Mouse (Mus musculus) embryo, embryonic 11 days (tissue): ENCODE data around the gene Mau2.
"Not testable (repeated sequence)": the region's sequence is repeated elsewhere in the genome, so short reads cannot be mapped to it uniquely, and the experiment has no call there.

ENCODE experiments used
- DNase-seq: peaks from one replicate; pipeline ENCODE4 v3.0.0-alpha.2; 2015

Mau2 gene

DNA sequence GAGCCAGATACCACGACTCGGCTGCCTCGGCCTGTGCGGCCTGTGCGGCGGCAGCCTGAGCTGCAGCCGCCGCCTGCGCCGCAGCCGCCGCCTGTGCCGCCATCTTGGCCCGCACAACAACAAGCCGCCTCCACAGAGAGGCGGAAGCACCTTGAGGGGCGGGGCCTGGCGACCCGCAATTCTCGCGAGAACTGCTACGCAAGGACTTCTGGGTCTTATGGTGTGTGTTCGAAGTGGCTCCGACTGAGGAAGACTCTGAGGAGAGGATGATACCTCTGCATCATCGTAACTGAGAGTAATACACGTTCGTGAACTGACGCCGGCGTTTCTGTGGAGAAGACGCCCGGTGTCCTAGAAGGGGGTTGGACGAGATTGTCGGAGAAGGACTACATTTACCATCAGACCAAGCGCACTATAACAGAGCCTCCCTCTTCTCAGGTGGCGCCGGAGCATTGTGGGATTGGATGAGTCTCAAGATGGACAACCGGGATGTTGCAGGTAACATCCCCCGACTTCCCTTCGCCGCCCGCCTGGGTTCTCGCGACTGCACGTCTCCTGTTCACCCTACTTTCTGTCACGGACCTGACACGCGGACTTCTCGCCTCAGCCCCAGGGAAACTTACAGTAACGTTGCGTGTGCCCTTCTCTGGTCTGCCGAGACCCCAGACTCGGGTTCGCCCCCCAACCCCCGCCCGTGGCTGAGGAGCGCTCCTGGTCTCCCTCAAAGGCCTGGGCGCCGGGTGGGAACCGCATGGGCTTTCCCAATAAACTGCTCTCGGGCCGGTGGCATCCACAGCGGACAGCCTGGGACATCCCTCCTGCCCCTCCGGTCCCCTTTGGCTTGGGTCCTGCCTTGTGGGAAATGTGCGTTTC, at the start of gene Mau2, which contains the start of gene Sugp1:
Mau2 (minus strand) TSS at position 152 of the 873 bp plus-strand sequence.
Sugp1 (plus strand) TSS at position 231 of the 873 bp plus-strand sequence.
- DNase-seq = peak; percentile 97

DNA sequence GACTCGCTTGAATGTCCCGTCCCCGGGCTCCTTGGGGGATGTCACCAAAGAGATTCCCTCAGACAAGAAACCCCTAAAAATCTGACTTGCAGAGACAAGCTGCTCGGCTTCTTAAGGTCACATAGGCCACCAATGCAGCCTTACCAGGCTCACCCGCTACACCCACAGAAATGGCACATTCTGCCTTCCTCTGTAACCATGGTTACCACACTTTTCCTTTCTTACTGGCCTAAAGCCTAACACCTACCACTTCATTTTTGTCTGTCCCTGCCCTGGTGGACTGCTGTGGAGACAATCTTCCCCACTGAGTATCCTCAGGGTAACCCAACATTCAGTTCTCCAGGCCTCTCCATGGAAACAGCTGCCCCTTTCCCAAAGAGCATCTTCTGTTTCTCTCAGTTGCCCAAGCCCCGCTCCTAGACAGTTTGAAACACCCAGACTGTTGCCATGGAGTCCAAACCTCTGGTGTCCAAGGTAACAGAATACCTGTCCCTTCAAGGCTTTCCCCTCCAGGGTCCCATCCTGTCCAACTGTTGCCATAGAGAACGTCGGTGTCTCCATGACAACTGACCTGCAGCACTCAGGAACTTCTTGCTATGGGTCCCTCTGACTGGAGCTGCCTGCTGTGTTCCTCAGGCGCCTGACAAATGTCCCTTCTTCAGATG, 46.9 kb upstream of the Mau2 start:
- DNase-seq = peak; percentile 24

DNA sequence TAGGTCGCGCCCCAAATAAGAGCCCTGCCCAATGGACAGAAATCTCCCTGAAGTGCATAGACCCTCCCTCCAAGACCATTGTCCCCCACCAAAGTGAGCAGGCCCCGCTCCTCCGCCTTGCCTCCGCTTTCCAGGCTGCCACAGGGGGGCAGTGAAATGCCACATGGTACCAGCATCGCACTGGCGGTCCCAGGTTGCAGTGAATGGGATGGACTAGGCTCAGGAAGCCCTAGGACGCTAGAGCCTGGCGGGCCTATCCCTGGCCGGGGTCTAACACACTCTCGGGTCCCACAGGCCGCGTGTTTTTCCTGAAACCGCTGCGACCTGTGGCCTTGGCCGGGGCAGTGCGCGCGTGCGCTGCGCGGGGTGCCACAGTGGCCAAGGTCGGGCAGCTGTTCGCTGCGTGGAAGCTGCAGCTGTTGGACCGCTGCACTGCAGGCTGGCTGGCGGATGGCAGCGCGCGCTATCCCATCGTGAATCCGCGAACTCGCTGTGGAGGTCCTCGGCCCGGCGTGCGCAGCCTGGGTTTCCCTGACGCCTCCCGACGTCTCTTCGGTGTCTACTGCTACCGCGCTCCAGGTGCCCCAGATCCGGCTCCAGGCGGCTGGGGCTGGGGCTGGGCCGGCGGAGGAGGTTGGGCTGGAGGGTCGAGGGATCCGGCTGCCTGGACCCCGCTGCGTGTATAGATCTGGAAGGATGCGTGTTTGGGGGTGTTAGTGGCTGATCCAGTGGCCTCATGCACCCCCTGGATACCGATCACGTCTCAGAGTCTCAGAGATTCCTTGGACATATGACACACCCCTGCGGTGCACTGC, 45.5 kb upstream of the Mau2 start:
- DNase-seq = peak; percentile 80

DNA sequence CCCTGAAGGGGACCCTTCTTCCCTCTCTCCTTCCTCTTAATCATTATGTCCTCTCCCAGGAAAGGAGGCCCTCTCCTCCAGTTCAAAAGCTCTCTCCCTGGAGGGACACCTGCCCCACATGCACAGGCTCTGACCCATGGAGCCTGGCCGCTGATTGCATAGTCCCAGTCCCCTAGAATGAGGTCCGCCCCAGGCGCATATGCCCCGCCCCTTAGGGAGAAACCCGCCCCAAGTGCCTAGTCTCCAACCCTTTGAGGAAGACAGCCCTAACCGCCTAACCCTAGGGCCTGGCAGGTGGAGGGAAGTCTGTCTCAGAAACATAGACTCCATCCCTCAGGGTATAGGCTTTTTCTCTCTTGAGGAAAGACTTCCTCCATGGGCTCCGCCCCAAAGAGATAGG, 44.7 kb upstream of the Mau2 start:
- DNase-seq = no peak

DNA sequence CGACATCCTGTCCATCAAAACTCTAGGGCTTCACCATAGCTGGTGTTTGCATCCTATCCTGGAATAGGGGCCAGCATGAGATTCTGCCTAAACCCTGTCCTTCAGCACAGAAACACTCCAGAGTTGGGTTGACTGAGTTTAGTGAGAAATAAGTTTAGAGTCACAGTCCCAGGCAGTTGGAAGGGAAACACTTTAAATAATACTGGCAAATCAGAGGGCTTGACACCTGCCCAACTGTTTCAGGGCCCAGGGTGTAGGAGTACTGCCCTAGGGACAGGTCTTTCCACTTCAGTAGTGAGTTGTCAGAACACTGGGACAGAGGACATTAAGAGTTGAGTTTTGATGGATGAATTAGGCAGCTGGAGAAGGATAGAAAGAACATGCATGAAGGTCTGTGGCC, 43.6 kb upstream of the Mau2 start:
- no peak for DNase-seq

DNA sequence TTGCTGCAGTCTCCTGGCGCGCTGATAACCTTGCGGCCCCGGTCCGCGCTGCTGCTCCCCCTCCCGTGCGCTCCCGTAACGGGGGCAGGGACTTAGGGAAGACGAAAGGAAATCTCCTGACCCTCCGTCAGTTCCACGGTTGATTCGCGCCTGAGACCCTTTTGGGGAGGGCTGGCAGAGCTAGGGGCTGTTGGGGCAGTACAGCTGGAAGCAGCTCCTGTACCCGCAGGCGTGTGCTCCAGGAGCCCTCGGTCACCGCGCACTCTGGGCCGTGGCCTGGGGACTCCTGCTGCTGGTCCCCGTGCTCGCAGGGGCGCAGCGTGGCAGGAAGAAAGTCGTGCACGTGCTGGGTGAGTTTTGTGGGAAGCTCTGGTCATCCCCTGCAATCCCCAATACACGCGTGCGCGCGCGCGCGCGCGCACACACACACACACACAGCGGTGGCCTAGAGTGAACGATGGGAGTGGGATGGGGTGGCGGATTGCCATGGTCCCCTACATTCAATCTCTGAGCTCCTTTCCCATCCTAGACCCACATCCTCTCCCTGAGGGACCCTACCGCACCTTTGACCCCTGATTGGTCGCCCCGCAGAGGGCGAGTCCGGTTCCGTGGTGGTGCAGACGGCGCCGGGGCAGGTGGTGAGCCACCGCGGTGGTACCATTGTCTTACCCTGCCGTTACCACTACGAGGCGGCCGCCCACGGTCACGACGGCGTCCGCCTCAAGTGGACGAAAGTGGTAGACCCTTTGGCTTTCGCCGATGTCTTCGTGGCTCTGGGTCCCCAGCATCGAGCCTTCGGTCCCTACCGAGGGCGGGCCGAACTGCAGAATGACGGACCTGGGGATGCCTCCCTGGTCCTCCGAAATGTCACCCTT, 41.9 kb upstream of the Mau2 start:
- peak; percentile 48 for DNase-seq

DNA sequence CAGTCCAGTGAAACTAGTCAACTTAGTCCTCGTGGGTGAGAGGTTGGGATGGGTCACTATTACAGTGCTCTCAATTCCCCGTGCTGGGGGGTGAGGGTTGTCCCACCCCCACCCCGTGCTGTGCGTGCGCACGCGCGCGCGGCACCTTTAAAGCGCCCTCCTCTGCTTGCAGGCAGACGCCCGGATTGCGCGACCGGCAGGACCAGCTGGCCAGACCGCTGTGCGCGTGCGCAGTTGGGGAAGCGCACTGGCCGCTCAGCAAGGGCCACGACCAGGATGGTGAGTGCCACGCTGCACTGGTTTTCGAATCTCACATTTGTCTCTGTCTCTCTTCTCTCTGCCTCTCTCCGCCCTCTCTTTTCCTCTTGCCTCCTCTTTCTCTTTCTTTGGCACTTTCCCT, 40.8 kb upstream of the Mau2 start, which contains the start of gene Hapln4:
Hapln4 (plus strand) TSS at position 173 of the 400 bp plus-strand sequence.
- DNase-seq = peak; percentile 85

DNA sequence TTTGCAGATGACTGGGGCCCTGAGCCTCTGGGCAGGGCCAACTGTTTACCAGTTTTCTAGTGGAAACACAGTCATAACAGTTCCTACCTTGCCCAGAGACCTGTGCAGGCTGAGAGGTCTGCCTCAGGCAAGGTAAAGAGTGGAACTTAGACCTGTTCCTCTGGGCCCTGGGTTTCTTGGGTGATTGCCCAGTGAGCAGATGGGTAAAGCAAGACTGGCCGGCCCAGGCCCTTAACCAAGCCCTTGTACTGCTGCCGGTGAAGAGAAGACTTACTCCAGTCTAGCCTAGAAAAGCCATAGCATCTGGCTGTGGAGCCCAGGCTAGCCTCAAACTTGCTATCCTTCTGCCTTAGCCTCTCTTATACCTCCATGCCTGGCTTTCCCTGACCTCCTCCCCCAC, 39.4 kb upstream of the Mau2 start:
- DNase-seq = no peak

DNA sequence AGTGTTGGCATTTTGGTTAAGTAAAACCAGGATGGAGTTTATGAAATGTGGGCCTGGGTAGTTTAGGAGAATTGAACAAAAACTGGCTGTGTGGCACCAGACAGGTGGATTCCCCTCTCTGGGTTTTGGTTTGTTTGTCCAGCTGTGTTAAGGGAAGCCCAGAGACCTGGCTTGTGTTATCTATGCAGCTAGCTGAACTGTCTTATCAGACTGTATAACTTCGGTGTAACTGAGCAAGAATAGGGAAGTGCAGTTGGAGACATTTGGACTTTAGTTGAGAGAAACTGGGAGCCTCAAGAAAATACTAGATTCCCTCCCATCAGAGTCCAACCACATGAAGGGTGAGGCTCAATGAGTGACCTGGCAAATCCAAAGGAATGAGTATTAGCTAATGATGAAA, 31.1 kb upstream of the Mau2 start:
- DNase-seq = no peak

DNA sequence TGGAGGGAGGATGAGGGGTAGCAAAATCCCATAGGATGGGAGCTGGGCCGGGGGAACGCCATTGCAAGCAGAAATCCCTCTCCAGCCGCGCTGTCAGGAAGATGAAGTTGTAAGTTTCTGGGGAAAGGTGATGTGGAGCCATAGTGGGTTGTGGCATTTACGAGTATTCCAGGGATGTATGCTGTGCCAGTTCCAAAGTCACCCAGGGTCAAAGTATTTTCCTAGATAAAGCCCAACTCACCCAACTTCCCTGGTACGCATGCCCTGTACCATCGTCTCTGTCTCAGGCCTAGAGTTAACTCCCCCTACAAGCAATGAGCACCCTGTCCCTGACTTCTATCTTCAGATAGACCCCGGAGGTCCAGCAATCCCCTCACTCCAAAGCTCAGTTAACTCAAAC, 30.6 kb upstream of the Mau2 start:
- no peak for DNase-seq

DNA sequence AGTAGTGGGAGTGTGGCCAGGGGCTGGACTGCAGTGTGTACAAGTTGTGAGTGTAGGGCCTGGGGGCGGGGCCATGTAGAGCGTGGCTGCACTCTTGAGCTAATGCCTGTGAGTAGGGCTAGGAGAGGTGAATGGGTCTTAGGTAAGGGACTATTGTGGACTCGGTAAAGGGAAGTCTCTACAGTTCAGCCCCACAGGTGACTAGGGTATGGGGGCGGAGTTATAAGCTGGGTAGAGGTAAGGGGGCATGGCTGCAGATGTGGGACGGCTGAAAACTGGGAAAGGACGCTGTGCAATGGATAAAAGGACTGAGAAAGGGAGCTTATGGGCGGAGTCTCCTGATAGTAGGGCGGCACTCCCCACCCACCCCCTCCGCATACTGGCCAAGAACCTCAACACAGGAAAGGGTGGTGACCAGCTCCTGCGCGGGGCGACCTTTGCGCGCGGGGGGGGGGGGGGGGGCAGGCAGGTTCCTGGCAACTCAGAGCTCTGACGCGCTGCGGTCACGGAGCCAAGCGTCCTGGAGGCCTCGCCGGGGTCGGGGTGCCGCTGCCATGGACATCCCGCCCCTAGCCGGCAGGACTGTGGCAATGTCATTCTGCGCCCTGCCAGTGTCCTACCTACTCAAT, 30.0 kb upstream of the Mau2 start, which contains the start of gene Tm6sf2:
Tm6sf2 (plus strand) TSS at position 484 of the 629 bp plus-strand sequence.
- peak; percentile 14 for DNase-seq

DNA sequence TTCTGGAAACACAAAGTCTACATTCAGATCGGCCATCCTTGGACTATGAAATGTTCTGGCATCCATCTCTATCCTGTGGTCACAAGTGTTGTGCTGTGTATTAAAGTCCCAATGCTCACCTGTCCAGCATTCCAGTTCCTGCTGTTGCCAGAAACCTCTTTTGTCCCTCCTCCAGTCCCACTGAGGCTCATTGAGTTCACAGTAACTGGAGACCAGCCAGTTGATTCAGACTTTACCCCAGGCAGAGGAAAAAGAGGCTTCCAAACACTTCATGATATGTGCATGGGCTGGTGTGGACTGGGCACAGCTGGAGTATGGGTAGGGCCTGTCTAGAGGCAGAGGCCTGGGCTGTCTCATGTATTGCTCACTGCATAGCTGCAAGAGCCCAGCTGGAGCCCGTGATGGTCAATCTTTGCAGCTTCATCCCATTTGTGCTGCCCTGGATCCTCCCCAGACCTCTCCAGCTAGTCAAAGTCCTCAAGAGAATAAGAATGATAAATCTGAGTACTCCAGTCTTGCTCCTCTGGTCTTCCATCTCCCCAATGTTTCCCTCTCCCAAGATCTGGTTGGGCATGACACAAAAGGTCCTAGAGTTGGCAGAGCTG, 29.4 kb upstream of the Mau2 start:
- DNase-seq = no peak

DNA sequence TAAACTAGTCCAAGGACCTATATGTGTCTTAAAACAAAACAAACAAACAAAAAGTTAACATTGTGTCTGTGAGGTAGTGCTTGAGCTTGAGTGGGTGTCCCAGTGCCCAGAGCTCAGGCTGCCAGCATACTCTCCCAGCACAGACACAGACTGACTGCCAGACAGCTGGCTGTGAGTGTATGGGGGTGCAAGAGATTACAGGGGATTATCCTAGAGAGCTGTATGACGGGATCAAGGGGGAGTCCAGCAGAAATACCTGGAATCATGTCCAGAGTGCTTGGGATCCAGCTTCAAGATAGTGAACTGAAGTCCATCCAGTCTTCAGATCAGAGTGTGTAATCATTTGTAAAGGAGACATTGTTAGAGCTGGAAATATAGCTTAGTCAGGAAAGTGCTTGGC, 15.2 kb upstream of the Mau2 start:
- DNase-seq = no peak

DNA sequence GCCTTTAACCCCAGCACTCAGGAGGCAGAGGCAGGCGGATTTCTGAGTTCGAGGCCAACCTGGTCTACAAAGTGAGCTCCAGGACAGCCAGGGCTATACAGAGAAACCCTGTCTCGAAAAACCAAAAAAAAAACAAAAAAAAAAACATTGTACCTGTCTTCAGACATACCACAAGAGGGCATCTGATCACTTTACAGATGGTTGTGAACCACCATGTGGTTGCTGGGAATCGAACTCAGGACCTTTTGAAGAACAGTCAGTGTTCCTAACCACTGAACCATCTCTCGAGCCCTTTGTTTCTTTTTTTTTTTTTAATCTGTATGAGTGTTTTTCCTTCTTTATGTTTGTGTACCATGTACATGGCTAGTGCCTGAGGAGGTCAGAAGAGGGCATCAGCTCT, 7.9 kb upstream of the Mau2 start:
- DNase-seq = not testable (repeated sequence)

DNA sequence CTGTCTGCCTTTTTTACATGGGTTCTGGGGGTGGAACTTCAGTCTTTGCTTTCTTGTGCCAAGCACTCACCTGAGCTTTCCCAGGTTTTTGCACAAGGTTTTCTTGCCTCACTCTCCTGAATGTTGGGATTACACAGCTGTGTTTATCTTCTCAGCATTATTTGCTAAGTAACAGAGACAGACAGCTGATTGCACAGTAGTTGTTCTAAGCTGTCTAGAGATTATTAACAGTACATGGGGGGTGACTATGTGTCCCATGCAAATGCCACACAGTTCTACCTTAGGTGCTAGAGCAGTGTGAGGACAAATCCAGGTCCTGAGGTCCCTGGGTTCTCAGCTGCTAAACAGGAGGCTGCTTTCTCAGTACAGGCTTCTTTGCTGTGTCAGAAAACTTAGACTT, 7.1 kb upstream of the Mau2 start:
- no peak for DNase-seq

DNA sequence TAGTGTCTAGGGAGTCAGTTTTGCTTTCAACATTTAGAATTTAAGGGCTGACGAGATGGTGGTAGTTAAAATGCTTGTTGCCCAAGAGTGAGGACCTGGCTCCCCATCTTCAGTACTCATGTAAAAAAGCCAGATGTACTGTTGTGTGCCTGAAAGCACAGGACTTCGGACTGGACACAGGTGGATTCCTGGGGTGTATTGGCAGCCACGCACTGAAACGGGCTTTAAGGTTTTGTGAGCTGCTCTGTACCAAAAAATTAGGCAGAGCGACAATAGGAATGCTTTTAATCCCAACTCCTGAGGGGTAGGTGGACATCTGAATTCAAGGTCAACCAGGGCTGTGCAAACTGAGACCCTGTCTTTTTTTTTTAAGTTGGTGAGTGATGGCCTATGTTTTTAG, 1.5 kb upstream of the Mau2 start:
- no peak for DNase-seq

DNA sequence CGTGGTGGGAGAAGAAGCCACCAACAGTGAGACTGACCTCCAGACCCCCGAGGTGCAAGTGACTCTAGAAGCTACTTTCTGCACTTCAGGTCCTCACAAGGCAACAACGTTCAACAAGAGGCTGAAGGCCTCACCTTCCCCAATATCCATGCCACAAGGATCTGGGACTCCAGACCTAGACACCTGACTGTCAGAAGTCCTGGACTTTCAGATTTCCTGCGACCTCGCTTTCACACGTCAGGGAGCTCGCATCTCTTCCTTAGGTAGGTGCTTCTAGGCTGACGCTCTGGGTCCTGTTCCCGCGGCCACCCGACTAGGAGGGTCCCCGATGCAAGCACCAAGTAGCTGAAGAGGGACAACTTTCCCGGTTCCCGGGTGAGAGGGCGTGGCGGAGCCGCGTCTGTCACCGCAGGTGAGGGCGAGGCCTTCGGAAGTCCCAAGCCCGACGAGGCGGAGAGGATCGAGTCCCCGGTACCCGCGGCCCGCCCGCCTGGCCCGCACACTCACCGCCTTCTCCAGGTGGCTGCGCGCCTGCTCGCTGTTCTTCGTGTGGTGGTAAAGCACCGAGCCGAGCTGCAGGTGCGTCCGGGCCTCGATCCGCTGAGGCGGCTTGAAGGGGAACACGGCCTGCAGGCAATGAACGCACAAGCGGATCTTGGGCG, 518 bp downstream of the Mau2 start:
- no peak for DNase-seq

DNA sequence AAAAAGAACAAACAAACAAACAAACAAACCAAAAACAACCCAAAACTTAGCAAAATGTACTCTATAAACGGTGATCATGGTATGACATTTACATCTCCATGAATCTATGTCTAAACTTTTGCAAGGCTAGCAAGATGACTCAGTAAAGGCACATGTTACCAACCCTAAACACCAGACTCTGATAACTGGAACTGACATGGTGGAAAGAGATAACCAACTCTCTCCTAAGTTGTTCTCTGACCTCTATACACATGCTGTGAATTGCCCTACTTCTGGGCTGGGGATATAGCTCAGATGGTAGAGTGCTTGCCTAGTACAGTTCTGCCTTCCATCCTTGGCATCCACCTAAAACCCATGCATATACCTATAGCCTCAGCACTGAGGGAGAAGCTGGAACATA, 4.5 kb downstream of the Mau2 start:
- no peak for DNase-seq

DNA sequence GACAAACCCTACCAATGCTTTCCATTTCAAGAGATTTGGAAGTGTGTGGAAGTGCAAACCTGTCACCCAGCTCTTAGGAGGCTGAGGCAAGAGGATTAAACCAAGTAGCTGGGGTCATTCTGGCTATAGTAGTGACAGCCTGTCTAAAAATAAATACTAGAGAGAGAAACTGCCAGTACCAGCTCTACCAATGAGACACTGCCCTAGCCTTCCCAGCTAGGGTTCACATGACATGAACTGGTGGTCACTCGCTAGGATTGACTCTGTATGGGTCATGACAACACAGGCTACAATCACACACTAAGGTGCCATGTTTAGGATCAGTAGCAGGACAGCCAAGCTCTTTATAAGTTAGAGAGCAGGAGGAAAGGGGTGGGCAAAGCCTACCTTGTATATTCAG, 12.3 kb downstream of the Mau2 start:
- no peak for DNase-seq

DNA sequence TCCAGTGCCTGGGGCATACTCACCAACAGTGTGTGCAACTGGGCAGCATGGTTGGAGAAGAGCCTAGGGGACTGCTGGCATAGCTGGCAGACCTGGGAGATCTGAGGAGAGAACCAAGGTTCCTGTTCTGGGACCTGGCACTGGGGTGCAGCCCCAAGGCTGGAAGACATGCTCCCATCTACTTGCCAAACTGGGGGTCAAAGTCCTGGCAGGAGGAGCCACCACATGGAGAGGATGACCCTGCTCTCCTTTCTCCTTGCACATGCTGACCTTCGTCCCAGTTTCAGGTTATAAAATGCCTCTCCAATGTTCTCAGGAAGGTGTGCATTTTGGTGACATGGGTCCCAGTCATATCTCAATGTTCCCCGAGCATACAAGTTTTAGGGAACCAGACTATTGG, 16.4 kb downstream of the Mau2 start:
- DNase-seq = no peak

DNA sequence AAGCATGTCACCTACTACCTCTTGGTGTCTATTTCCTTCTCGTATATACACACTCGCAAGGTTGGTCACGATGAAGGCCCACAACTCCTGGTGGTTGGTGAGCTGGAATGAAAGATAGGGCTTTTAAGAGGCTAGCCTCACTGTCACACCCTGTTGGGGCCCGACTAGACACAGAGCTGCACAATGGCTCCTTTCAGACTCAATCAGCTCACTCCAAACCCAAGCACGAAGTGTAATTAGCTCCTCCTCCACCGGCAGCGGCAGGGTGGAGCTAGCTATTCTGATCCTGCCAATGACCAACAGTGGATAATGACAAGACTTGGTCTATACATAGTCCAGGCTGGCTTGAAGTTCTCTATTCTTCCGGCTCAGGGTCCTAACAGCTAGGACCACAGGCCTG, 18.9 kb downstream of the Mau2 start:
- DNase-seq = no peak
